Mouse (Mus musculus) left cerebral cortex, adult 8-10 months (tissue): ENCODE measurements at regions not wholly inside any gene's neighbourhood (a gene's known extent, or its start where the extent isn't known, plus 50 kb on each side); places are given as distances from the start of the nearest gene placed in this dataset.

Experiments used
- DNase-seq, 2 experiments: peaks; one replicate each; pipeline ENCODE4 v3.0.0; 2022; ENCODE audit warnings: low spot score in 2 of 2

DNA sequence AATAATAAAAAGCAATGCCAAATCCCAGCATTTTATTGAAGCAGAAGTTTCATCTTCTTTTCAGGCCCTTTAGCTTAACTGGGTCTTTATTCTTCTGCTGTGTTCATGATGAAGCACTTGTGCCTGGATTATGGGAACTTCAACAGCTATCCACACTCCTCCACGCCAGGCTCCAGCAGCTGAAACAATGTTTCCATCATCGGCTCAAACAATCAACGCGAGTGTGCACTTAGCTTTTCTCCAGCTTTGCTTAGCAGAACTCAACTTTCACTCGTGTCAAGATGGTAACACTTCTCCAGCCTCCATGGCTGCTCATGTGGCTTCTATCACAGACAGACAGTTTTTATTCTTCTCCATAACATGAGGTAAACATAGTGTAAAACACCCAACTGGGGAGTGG, 143.8 kb upstream of the Mdm1 start:
- DNase-seq: no peak

GRCm38 (mm10) chr10:118000591-118000990, 141.0 kb upstream of the Mdm1 start:
- DNase-seq: no peak

DNA sequence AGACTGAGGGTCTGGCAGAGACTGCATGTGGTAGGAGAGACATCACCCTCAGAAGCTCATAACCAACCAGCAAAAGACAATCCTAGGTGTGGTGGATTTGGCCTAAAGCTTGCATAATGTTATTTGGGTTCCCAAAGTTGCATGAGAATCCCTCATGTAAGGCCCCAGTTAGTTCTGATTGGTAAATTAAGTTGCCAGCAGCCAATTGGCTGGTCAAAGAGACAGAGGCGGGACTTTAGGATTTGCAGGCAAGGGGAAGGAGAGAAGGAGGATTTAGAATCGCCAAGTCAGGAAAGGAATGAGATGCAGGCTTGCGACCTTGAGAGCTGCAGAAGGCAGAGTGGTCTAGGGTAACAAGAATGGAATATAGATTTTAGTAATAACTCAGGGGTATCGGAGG, 140.1 kb upstream of the Mdm1 start:
- no peak for DNase-seq

- no peak for DNase-seq
These were observed 139.6 kb upstream of the Mdm1 start for GRCm38 (mm10) chr10:118001971-118002370.

DNA sequence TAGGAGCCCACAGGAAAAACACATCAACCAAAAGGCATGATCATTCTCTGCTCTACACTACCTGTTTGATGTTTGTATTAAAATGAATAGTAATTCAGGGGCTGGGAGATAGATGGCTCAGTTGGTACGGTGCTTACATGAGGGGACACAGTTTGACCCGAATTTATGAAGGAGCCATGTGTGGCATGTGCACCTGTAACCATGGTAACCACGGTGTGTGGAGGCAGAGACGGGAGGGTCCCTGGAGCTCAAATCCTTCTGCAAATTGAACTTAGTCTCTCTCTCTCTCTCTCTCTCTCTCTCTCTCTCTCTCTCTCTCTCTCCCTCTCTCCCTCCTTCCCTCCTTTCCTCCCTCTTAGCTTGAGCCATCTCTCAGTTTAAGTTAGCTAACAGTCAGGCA, 139.1 kb upstream of the Mdm1 start:
- no peak for DNase-seq

DNA sequence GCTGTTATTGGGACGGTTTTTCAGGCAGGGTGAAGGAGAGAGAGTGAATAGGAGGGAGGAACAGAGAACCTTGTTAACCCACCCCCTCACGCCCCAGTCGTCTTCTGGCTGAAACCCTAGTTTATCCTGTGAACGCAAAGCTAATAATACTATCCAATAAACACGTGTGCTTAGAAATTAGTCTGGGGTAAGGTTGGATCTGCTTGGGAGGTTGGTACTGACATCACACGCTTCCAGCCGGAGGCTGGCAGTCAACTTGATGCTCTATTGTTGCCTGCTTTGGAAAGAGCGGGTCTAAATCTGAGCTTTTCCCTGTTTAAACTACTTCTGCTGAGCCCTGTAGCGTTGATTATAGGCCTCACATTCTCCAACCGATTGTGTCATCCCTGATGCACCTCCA, 138.4 kb upstream of the Mdm1 start:
- DNase-seq: no peak

GRCm38 (mm10) chr10:118003739-118004361, 137.8 kb upstream of the Mdm1 start:
- DNase-seq: no peak

DNA sequence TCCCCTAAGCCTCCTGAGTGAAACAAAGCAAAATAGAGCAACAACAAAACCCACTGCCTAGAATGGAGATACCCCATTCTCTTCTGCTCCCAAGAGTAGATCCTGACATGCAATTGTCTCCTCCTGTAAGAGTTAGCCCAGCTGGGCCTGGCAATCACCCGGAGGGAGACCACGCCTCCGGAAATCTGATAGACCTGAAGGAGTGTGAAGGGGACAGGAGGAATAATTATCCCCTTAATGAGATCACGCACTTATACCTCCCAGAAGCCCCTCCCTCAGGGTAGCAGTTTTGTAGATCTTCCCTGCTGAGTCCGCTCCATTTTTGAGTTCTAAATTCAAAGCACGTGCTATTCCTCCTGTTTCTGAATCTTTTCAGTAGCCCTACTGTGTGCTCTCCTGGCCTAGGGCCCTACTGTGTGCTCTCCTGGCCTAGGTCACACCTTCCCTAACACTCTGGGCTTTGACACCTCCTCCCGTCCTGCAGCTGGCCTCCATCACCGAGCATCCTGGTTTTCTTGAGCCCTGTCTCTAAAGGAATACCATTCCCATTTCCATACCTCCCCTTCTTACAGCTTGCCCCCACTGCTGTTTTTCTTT, 137.2 kb upstream of the Mdm1 start:
- DNase-seq: no peak

GRCm38 (mm10) chr10:118006827-118007550, 134.6 kb upstream of the Mdm1 start:
- no peak for DNase-seq

GRCm38 (mm10) chr10:118007846-118008245, 133.8 kb upstream of the Mdm1 start:
- no peak for DNase-seq

GRCm38 (mm10) chr10:118011687-118012567, 129.7 kb upstream of the Mdm1 start:
- no peak for DNase-seq

DNA sequence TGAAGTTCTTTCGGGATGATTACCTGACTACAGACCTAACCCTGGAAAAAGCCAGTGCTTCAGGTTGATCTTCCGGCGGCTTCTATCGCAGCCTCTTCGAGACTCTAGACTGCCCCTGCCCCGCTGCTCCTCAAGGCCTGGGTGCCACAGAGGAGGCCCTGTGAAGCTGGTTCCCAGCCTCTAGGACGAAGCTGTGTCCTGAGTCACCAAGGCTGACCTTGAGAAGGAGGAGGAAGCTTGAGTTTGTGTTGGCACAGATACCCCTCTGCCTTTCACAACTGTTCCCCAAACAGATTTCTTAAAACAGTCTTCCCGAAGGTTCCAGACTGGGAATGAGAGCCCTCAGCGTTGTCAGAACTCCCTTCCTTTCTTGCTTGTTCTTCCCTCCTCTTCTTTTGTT, 112.8 kb upstream of the Mdm1 start:
- no peak for DNase-seq

GRCm38 (mm10) chr10:118034401-118034800, 107.2 kb upstream of the Mdm1 start:
- no peak for DNase-seq

DNA sequence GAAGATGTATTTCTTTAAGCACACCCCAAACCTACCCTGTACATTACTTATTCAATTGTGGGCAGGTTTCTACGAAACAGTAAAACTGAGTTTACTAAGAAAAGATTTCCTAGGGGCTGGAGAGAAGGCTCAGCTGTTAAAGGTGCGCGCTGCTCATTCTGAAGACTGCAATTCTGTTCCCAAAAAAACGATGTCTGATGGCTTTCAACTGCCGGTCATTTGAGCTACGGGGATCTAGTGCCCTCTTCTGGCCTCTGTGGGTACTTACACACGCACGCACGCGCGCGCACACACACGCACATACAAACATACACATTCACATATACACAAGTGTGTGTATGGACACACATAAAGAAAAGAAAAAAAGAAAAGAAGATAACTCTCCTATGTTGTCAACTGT, 106.6 kb upstream of the Mdm1 start:
- no peak for DNase-seq

DNA sequence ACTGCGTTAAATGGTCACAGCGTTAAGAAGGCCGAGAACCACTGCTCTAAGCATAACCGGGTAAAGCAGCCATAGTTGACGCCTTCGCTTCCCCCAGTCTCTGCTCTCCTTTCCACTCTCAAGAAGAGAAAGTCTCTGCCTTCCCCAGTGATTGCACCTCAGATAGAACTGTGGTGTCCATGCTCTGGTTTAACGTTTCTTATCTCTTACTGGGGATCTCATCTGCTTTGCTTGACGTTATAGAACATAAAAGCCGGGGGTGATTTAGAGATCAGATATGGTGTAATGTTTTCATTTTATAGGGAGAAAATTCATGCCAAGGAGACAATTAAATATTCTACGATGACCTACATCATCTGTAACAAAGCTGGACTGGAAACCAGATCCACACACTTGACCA, 103.1 kb upstream of the Mdm1 start:
- no peak for DNase-seq

GRCm38 (mm10) chr10:118039056-118039455, 102.6 kb upstream of the Mdm1 start:
- no peak for DNase-seq

- no peak for DNase-seq
These were observed 100.5 kb upstream of the Mdm1 start for GRCm38 (mm10) chr10:118041068-118041467.

DNA sequence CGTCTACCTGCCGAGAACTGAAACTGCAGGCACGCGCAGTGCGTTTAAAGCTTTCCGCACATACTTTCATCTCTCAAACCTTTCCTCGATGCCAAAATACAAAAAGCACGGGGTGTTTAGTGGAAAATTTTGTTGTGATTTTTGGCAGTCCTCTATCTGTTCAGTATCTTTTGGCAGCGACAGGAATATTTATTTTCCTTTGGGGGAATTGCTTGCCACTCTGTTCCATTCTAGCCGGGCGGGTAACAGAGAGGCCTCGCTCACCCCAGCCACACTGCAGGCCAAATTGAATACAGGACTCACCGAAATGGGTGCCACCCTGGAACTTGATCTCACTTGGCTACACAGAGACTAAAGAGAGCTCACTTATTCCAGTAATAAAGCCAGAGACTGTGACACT, 97.8 kb upstream of the Mdm1 start:
- DNase-seq: no peak

DNA sequence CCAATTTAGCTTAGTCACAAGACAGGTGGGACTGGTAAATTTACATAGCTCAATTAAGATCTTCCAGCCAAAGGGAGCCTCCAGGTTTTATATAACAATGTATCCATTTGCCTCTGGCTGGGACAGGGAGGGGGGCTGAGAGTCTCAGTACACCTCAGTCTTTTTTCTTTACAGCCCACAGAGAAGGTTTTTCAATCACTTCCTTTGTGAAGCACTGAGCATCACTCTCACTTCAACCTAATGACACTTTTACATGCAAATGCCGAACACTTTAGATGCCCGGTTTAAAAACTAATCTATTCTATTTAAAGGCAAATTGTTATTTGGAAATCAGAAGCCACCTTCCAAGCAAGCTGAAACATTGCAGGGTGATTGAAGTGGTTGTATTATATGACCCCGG, 96.8 kb upstream of the Mdm1 start:
- no peak for DNase-seq

- no peak for DNase-seq
These were observed 96.2 kb upstream of the Mdm1 start for GRCm38 (mm10) chr10:118045427-118045826.

GRCm38 (mm10) chr10:118046328-118046727, 95.3 kb upstream of the Mdm1 start:
- DNase-seq: no peak

DNA sequence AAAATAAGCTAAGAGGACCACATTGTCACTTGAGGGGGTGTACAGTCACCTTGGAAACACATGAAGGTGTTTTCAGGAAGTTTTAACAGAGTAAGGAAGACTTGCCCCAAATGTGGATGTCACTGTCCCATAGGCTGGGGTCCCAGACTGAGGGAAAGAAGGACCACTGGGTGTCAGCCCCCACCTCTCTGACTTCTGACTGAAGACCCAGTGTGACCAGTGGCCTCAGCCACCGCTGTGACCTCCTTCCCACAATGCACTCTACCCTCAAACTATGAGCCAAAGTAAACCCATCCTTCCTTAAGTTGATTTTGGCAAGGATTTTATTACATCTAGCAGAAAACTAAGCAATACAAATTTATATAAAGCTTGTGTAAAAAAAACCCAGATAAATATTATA, 94.8 kb upstream of the Mdm1 start:
- no peak for DNase-seq
